Mouse (Mus musculus): Measurements from ENCODE around the gene Drg1. TPM values are rescaled to one million over a fixed set of nuclear protein-coding genes. Genes with fewer than 3 reads are reported as not detected.
A peak's percentile ranks its signal among the peaks of the same experiment; 100 is the strongest.

The Drg1 gene
- total RNA-seq, 2 experiments from 2014 or later = 91.7 to 98.9 TPM

GRCm38 (mm10) chr11:3297871-3298812 is 31.9 kb upstream of the Drg1 start:
- H3K4me3 ChIP-seq = no peak overlapping the region
- DNase-seq (ENCODE audit: low spot score in 2 of 2) = no peak
- no peak overlapping the region for H3K27ac ChIP-seq
- TF ChIP-seq CTCF (conservative IDR thresholded peaks at IDR 0.05) = no peak

- Histone ChIP-seq H3K27ac (peak overlapping the region; percentile 34; the same call in 1 of the 2 replicates), H3K4me3 (no peak overlapping the region)
- TF ChIP-seq CTCF (conservative IDR thresholded peaks at IDR 0.05) = no peak
- no peak for DNase-seq (ENCODE audit: low spot score in 2 of 2)
Observed at GRCm38 (mm10) chr11:3296056-3296455, 29.8 kb upstream of the Drg1 start.

GRCm38 (mm10) chr11:3294641-3295040 is 28.4 kb upstream of the Drg1 start:
- Histone ChIP-seq H3K27ac (peak overlapping the region; percentile 100; the same call in 1 of the 2 replicates), H3K4me3 (no peak overlapping the region)
- DNase-seq (ENCODE audit: low spot score in 2 of 2) = no peak
- TF ChIP-seq CTCF (conservative IDR thresholded peaks at IDR 0.05) = no peak

GRCm38 (mm10) chr11:3293361-3293760 is 27.1 kb upstream of the Drg1 start:
- no peak for DNase-seq (ENCODE audit: low spot score in 2 of 2)
- Histone ChIP-seq H3K4me3 (peak overlapping the region; percentile 97), H3K27ac (peak overlapping the region; percentile 100)
- no peak for TF ChIP-seq CTCF (conservative IDR thresholded peaks at IDR 0.05)

- TF ChIP-seq CTCF (conservative IDR thresholded peaks at IDR 0.05) = no peak
- Histone ChIP-seq H3K27ac (peak overlapping the region; percentile 100), H3K4me3 (peak overlapping the region; percentile 97)
- DNase-seq (ENCODE audit: low spot score in 2 of 2) = no peak
Observed at GRCm38 (mm10) chr11:3292711-3293249, 26.6 kb upstream of the Drg1 start.

- DNase-seq (ENCODE audit: low spot score in 2 of 2) = peak; percentile 19 to 43
- 0 out of 2 replicates have a peak, but pooled peaks have one; percentile 3 for TF ChIP-seq CTCF (conservative IDR thresholded peaks at IDR 0.05)
- H3K27ac ChIP-seq = peak overlapping the region; percentile 100
- peak overlapping the region; percentile 97 for H3K4me3 ChIP-seq
Observed at GRCm38 (mm10) chr11:3292062-3292421, 25.8 kb upstream of the Drg1 start.

- Histone ChIP-seq H3K27ac (peak overlapping the region; percentile 100), H3K4me3 (peak overlapping the region; percentile 97)
- no peak for DNase-seq (ENCODE audit: low spot score in 2 of 2)
- TF ChIP-seq CTCF (conservative IDR thresholded peaks at IDR 0.05) = no peak
Observed at GRCm38 (mm10) chr11:3291311-3292061, 25.3 kb upstream of the Drg1 start.

GRCm38 (mm10) chr11:3290640-3291310 is 24.6 kb upstream of the Drg1 start:
- DNase-seq (ENCODE audit: low spot score in 2 of 2) = peak; percentile 53 to 56
- no peak for TF ChIP-seq CTCF (conservative IDR thresholded peaks at IDR 0.05)
- Histone ChIP-seq H3K4me3 (peak overlapping the region; percentile 97), H3K27ac (peak overlapping the region; percentile 100)

GRCm38 (mm10) chr11:3289803-3290639 is 23.8 kb upstream of the Drg1 start:
- TF ChIP-seq CTCF (conservative IDR thresholded peaks at IDR 0.05) = peak; percentile 83
- DNase-seq (ENCODE audit: low spot score in 2 of 2) = peak; percentile 79 to 86
- H3K4me3 ChIP-seq = peak overlapping the region; percentile 97
- peak overlapping the region; percentile 100 for H3K27ac ChIP-seq

- peak; percentile 69 to 74 for DNase-seq (ENCODE audit: low spot score in 2 of 2)
- peak overlapping the region; percentile 97 for H3K4me3 ChIP-seq
- no peak for TF ChIP-seq CTCF (conservative IDR thresholded peaks at IDR 0.05)
- peak overlapping the region; percentile 100 for H3K27ac ChIP-seq
Observed at GRCm38 (mm10) chr11:3289302-3289802, 23.1 kb upstream of the Drg1 start.

- peak; percentile 34 to 41 for DNase-seq (ENCODE audit: low spot score in 2 of 2)
- Histone ChIP-seq H3K4me3 (peak within 1 kb of the TSS; percentile 97), H3K27ac (peak within 1 kb of the TSS; percentile 100)
- TF ChIP-seq CTCF (conservative IDR thresholded peaks at IDR 0.05) = no peak
Observed at GRCm38 (mm10) chr11:3288521-3289301, 22.5 kb upstream of the Drg1 start, which contains the start of gene Patz1. Gene Patz1 (plus strand): TSS chr11:3288874.

Data from layer of hippocampus, adult 2 months (tissue).